Mouse (Mus musculus) kidney, adult 11 months (tissue): ENCODE results near the gene Spns2.

Experiments used
- DNase-seq: peaks from one replicate; pipeline ENCODE4 v3.0.0; 2022

Spns2 gene

GRCm38 (mm10) chr11:72489881-72490301, at the start of gene Spns2:
Gene Spns2, minus strand, starts transcription at chr11:72489904.
- peak; percentile 93 for DNase-seq

- no peak for DNase-seq
Observed at GRCm38 (mm10) chr11:72538811-72539210, 49.1 kb upstream of the Spns2 start.

GRCm38 (mm10) chr11:72538037-72538755, 48.5 kb upstream of the Spns2 start:
- DNase-seq = peak; percentile 32

GRCm38 (mm10) chr11:72537503-72537902, 47.8 kb upstream of the Spns2 start:
- no peak for DNase-seq

GRCm38 (mm10) chr11:72535519-72535918, 45.8 kb upstream of the Spns2 start:
- no peak for DNase-seq

- DNase-seq = no peak
Observed at GRCm38 (mm10) chr11:72532890-72533289, 43.2 kb upstream of the Spns2 start.

GRCm38 (mm10) chr11:72531632-72532031, 41.9 kb upstream of the Spns2 start:
- peak; percentile 44 for DNase-seq

GRCm38 (mm10) chr11:72531144-72531543, 41.4 kb upstream of the Spns2 start:
- no peak for DNase-seq

GRCm38 (mm10) chr11:72526190-72526589, 36.5 kb upstream of the Spns2 start:
- DNase-seq = no peak

GRCm38 (mm10) chr11:72523711-72524110, 34.0 kb upstream of the Spns2 start:
- DNase-seq = no peak

- peak; percentile 70 for DNase-seq
Observed at GRCm38 (mm10) chr11:72522616-72523041, 32.9 kb upstream of the Spns2 start.

- DNase-seq = no peak
Observed at GRCm38 (mm10) chr11:72521598-72522541, 32.2 kb upstream of the Spns2 start.

- DNase-seq = no peak
Observed at GRCm38 (mm10) chr11:72519895-72520294, 30.2 kb upstream of the Spns2 start.

GRCm38 (mm10) chr11:72519189-72519588, 29.5 kb upstream of the Spns2 start:
- no peak for DNase-seq

- no peak for DNase-seq
Observed at GRCm38 (mm10) chr11:72518449-72518848, 28.7 kb upstream of the Spns2 start.

GRCm38 (mm10) chr11:72514967-72515366, 25.3 kb upstream of the Spns2 start:
- no peak for DNase-seq

GRCm38 (mm10) chr11:72508651-72509050, 18.9 kb upstream of the Spns2 start:
- no peak for DNase-seq

- no peak for DNase-seq
Observed at GRCm38 (mm10) chr11:72507651-72508050, 17.9 kb upstream of the Spns2 start.

- DNase-seq = peak; percentile 89
Observed at GRCm38 (mm10) chr11:72504016-72504797, 14.5 kb upstream of the Spns2 start.

GRCm38 (mm10) chr11:72503501-72503921, 13.8 kb upstream of the Spns2 start:
- DNase-seq = peak; percentile 95

- no peak for DNase-seq
Observed at GRCm38 (mm10) chr11:72502236-72502635, 12.5 kb upstream of the Spns2 start.

- no peak for DNase-seq
Observed at GRCm38 (mm10) chr11:72501426-72502002, 11.8 kb upstream of the Spns2 start.

GRCm38 (mm10) chr11:72500139-72500538, 10.4 kb upstream of the Spns2 start:
- DNase-seq = no peak
